Comparison of ENCODE assay signal across 8 mouse cellular contexts in genomic region chr12:8502546-8502945, GRCm38 (mm10). TPM values are rescaled to one million over a fixed set of nuclear protein-coding genes. Genes with fewer than 3 reads are reported as not detected.
A peak's percentile ranks its signal among the peaks of the same experiment; 100 is the strongest.
DNase-seq lines count a peak whose midpoint lies in the region; ATAC-seq and TF ChIP-seq lines count a peak whose summit lies in the region.

No protein-coding gene starts in this region.

- H3K4me1 ChIP-seq in kidney, adult 2 months (ENCODE audit: control insufficient read depth, insufficient read depth, low read length) = no peaks in the 10 kb centered on the region
- peaks cover 26% of the 10 kb centered on the region for H3K4me1 ChIP-seq in kidney, embryonic 15.5 days

- no peak overlapping the region for H3K4me3 ChIP-seq in kidney, adult 2 months (ENCODE audit: insufficient read depth, low read depth, low read length)
- H3K4me3 ChIP-seq in kidney, embryonic 15.5 days (replicated peaks) = no peak overlapping the region

- DNase-seq in kidney, adult 2 months = peak; percentile 84
- DNase-seq in CD4-positive helper T cell, adult 2 months (ENCODE audit: low read depth, low spot score) = peak; percentile 78
- DNase-seq in adrenal gland, adult 2 months = peak; percentile 46
- peak; percentile 85 for DNase-seq in embryo, embryonic 11 days
- peak; percentile 66 to 73 for DNase-seq in kidney, postnatal 4 days
- peak; percentile 16 for DNase-seq in right cerebral cortex, postnatal 14 days

- H3K27ac ChIP-seq in kidney, adult 2 months (ENCODE audit: insufficient read depth, low read depth, low read length) = no peak overlapping the region
- H3K27ac ChIP-seq in kidney, embryonic 15.5 days = no peak overlapping the region

- H3K4me2 ChIP-seq in kidney, embryonic 15.5 days = no peak overlapping the region

- no peaks in the 10 kb centered on the region for H3K27me3 ChIP-seq in kidney, adult 2 months (replicated peaks; ENCODE audit: control insufficient read depth, insufficient read depth, low read length)
- no peaks in the 10 kb centered on the region for H3K27me3 ChIP-seq in kidney, embryonic 15.5 days

- no peak for TF ChIP-seq POLR2A in kidney, adult 2 months (IDR thresholded peaks at IDR 0.05; ENCODE audit: low read depth, low read length)

- H3K9me3 ChIP-seq in kidney, embryonic 15.5 days (replicated peaks) = no peaks in the 10 kb centered on the region

- no peak for ATAC-seq in kidney, embryonic 15.5 days (replicated peaks; ENCODE audit: low FRiP score)
- ATAC-seq in megakaryocyte progenitor cell, adult 5-6 weeks (replicated peaks; ENCODE audit: poor library complexity) = no peak

- WGBS in kidney, adult 2 months = 8% methylated on average over 6 of the region's 6 CpGs
- WGBS in kidney, embryonic 15.5 days = 11% methylated on average over 6 of the region's 6 CpGs

- H3K9ac ChIP-seq in kidney, embryonic 15.5 days = no peak overlapping the region

- no peaks in the 10 kb centered on the region for H3K36me3 ChIP-seq in kidney, adult 2 months (ENCODE audit: control insufficient read depth, insufficient read depth, low read length)
- H3K36me3 ChIP-seq in kidney, embryonic 15.5 days = no peaks in the 10 kb centered on the region

- TF ChIP-seq CTCF in kidney, adult 2 months (conservative IDR thresholded peaks at IDR 0.05; ENCODE audit: insufficient read depth, insufficient read length, low read depth, low read length) = peak; percentile 45

RNA-seq across cellular contexts. Expression of gene Rhob, which starts 2.7 kb away (rescaled TPM):
- polyA plus RNA-seq in kidney, adult 2 months (2012; rRNA removed) = 128 and 145 TPM in 2 replicates
- polyA plus RNA-seq in kidney, embryonic 15.5 days (2015; fragmentation: Nextera tagmentation; extraction: Ambion mirVana) = 35.4 and 38.7 TPM in 2 replicates
- 100 to 1,000 TPM; 166 to 261 TPM for total RNA-seq in adrenal gland, adult 2 months (2021)
- 497 and 623 TPM in 2 replicates for polyA plus RNA-seq in adrenal gland, adult 2 months (2012; rRNA removed)
- 112 and 160 TPM in 2 replicates for total RNA-seq in megakaryocyte progenitor cell, adult 5-6 weeks (2015)
- 50.4 and 64.6 TPM in 2 replicates for total RNA-seq in megakaryocyte progenitor cell, adult 5-6 weeks (2017)

Comparison
In these comparisons a context has a peak if more than half of its experiments do, and no peak if none do; other contexts are left out.
1. DNase-seq: peak in every context shown above with its lines; median percentile 85 in embryo, embryonic 11 days; 84 in kidney, adult 2 months; 78 in CD4-positive helper T cell, adult 2 months; 70 in kidney, postnatal 4 days; 46 in adrenal gland, adult 2 months; 16 in right cerebral cortex, postnatal 14 days.